Mouse (Mus musculus) heart, embryonic 10.5 days (tissue): ENCODE data around the gene Ppp1cc. TPM values are rescaled to one million over a fixed set of nuclear protein-coding genes. Genes with fewer than 3 reads are reported as not detected.
"Not testable (repeated sequence)": the region's sequence is repeated elsewhere in the genome, so short reads cannot be mapped to it uniquely, and the experiment has no call there.

Experiments used
- DNase-seq: peaks from one replicate; pipeline ENCODE4 v3.0.0-alpha.2; 2017; ENCODE audit warnings: low spot score
- H3K27ac ChIP-seq: fragments of 300-500 bp; sonication (generic); 2 replicates; pipeline ENCODE4 v1.5.1; 2016; ENCODE audit warnings: mild to moderate bottlenecking
- H3K27me3 ChIP-seq: fragments of 300-500 bp; sonication (generic); 2 replicates; pipeline ENCODE4 v1.6.1; 2016; ENCODE audit warnings: mild to moderate bottlenecking; ENCODE audit not compliant: poor library complexity, insufficient read depth, severe bottlenecking
- H3K36me3 ChIP-seq: fragments of 300-500 bp; sonication (generic); 2 replicates; pipeline ENCODE4 v1.6.1; 2016; ENCODE audit warnings: mild to moderate bottlenecking, moderate library complexity
- H3K4me1 ChIP-seq: fragments of 300-500 bp; sonication (generic); 2 replicates; pipeline ENCODE4 v1.6.1; 2016; ENCODE audit warnings: mild to moderate bottlenecking
- H3K4me3 ChIP-seq: fragments of 300-500 bp; sonication (generic); 2 replicates; pipeline ENCODE4 v1.5.1; 2016; ENCODE audit warnings: mild to moderate bottlenecking, moderate library complexity
- H3K9me3 ChIP-seq: fragments of 300-500 bp; sonication (generic); 2 replicates; pipeline ENCODE4 v1.6.1; 2016; ENCODE audit warnings: mild to moderate bottlenecking, moderate library complexity
- WGBS: fragments of 180-500 bp; shearing (Covaris S2); methylation state at CpG from one replicate; pipeline ENCODE4 v1.1.7; 2016; 5-methylcytosine and 5-hydroxymethylcytosine counted together
- polyA plus RNA-seq: library from polyadenylated mRNA; unstranded; fragments of >200 nt; fragmentation: Nextera tagmentation; extraction: Ambion mirVana; gene quantifications from 2 replicates; pipeline ENCODE4 v1.2.1, GENCODE M21; 2016

Gene Ppp1cc
- polyA plus RNA-seq, 1 experiment from 2014 or later: 295 TPM

DNA sequence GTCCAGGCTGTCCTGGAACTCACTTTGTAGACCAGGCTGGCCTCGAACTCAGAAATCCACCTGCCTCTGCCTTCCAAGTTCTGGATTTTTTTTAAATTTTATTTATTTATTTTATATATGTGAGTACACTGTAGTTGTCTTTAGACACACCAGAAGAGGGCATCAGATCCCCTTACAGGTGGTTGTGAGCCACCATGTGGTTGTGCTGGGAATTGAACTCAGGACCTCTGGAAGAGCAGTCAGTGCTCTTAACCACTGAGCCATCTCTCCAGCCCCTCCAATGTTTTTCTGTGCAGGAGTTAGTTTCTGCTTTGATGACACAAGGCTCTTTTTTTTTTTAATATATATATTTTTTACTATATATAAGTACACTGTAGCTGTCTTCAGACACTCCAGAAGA is 54.7 kb downstream of the Ppp1cc start:
- not testable (repeated sequence) for H3K27ac ChIP-seq

GRCm38 (mm10) chr5:122213861-122214260 is 55.8 kb downstream of the Ppp1cc start:
- no peak overlapping the region for H3K4me3 ChIP-seq
- H3K36me3 ChIP-seq: no peaks in the 10 kb centered on the region
- DNase-seq: no peak
- no peaks in the 10 kb centered on the region for H3K9me3 ChIP-seq
- H3K27ac ChIP-seq: no peak overlapping the region
- H3K4me1 ChIP-seq: peaks cover 15% of the 10 kb centered on the region
- H3K27me3 ChIP-seq: peaks cover 14% of the 10 kb centered on the region
- 84% methylated on average over 6 of the region's 6 CpGs for WGBS

More for the DNA sequence above, 54.7 kb downstream of the Ppp1cc start:
- H3K9me3 ChIP-seq, DNase-seq, H3K36me3 ChIP-seq, H3K4me3 ChIP-seq: not testable (repeated sequence)
- H3K4me1 ChIP-seq: peaks cover 17% of the 10 kb centered on the region
- peaks cover 14% of the 10 kb centered on the region for H3K27me3 ChIP-seq
- WGBS: 93% methylated on average over 1 of the region's 1 CpGs

DNA sequence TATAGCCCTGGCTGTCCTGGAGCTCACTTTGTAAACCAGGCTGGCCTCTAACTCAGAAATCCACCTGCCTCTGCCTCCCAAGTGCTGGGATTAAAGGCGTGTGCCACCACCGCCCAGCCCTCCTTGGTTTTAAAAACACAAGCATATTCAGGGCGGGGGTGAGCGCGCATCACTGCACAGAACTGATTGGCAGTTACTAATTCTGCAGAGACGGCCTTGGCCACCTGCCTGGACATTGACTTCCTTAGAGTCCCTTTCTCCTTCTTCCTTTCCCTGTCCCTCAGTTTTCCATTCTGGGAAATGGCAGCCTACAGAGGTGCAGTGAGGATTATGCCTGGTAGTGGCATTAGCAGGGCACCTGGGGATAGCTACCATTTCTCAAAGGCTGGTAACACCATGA is 59.6 kb downstream of the Ppp1cc start:
- H3K4me3 ChIP-seq: no peak overlapping the region
- WGBS: 91% methylated on average over 6 of the region's 6 CpGs
- H3K36me3 ChIP-seq: no peaks in the 10 kb centered on the region
- H3K9me3 ChIP-seq: no peaks in the 10 kb centered on the region
- H3K27me3 ChIP-seq: no peaks in the 10 kb centered on the region
- H3K27ac ChIP-seq: no peak overlapping the region
- H3K4me1 ChIP-seq: peaks cover 20% of the 10 kb centered on the region
- DNase-seq: no peak

DNA sequence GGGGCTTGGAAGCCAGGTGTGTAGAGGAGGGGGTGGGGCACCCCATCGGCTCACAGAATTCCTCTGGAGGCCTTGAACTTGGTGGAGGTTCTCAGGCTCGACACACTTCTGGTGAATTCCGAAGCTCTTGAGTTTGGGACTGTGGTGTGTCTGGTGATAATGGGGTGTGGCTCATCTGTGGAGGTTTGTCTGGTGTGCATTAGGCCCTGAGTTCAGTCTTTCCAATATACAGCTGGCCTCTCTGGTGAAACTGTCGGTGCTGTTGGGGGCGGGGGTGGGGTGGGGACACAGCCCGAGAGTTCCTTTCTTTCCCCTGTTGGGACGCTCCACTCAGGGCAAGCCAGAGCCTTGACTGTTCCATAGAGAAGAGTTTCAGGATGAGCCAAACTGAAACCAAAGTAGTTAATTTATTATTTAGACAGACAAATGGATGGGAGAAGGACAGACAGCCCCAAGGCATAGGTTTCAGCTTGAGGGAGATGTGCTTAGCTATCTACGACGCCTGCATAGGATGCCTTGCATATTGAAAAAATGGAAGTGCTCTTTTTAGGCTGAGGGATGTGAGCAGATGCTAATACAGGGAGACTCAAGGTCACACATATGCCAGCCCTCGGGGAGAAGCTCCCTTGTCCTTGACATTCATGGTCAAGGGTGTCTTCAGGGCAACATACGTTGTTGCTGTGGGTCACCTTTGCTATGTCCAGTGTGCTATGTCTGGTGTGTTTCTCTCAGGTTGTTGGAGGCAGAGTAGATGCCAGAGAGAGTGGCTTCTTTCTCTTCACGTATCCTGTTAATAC is 60.2 kb downstream of the Ppp1cc start:
- DNase-seq: no peak
- Histone ChIP-seq H3K4me1 (peaks cover 20% of the 10 kb centered on the region), H3K27ac (no peak overlapping the region), H3K9me3 (no peaks in the 10 kb centered on the region), H3K27me3 (no peaks in the 10 kb centered on the region), H3K4me3 (no peak overlapping the region), H3K36me3 (no peaks in the 10 kb centered on the region)
- WGBS: 81% methylated on average over 12 of the region's 12 CpGs

DNA sequence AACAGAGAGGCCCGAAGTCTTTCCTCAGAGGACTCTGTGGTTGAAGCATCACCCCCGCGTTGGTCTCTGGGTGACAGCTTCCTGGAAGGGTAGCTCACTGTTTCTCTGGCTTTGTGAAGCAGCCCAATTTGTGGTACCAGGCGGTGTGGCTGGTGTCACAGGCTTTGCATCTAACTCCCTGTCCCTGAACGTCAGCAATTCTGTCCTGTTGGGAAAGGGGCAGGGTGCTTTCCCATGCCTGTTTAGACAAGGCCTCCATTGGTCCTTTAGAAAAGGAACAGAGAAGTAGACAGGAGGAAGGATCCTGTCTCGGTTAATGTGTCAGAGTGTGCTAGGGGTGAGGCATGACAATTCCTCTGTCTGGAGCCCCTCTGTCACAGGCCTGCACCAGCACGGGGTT is 60.9 kb downstream of the Ppp1cc start:
- WGBS: 78% methylated on average over 7 of the region's 7 CpGs
- H3K27ac ChIP-seq: no peak overlapping the region
- no peaks in the 10 kb centered on the region for H3K9me3 ChIP-seq
- H3K4me3 ChIP-seq: no peak overlapping the region
- H3K36me3 ChIP-seq: no peaks in the 10 kb centered on the region
- H3K27me3 ChIP-seq: no peaks in the 10 kb centered on the region
- H3K4me1 ChIP-seq: peaks cover 20% of the 10 kb centered on the region
- no peak for DNase-seq

DNA sequence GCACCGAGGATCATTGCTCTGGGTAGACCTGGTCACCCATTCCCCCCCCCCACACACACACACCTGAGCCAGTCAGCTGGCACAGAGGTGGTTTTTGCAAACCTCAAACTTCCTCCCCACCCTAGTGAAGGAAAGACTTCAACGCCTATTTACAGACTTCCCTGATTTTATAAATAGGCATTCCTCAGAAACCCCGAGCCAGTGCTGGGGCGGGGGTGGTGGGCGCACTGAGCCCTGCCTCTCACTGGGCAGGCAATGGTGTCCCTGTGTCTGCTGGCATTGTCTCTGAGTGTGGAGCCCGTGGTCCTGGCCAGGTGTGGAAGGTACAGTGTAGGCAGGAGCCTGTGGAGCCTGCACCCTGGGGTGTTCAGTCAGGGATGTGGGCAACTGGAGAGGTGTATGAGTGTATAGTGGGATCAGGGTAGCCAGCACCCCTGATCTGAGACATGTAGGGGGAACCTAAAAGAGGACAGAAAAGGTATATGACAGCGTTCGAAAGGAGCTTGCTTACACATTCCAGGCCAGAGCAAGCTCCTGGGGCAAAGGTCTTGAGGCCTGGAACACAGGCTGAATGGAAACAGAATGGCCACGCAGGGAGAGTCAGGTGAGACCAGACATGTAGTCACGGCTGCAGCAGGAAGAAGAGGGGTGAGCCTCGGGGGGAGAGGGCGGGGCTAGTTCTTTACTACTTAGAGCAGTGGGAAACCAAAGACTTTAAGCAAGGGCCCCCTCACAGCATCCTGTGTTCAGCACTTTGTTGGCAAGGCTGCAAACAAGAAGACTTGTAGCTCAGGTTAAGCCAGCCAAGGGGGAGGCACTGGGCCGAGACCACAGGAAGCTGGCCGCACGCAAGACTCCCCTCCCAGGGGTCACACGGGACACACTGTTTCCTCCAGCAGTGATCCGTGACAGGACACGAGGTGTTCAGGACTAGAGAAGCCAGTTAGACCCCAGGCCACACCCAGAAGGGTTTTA is 61.9 kb downstream of the Ppp1cc start:
- Histone ChIP-seq H3K27ac (peak overlapping the region; percentile 17; the same call in 1 of the 2 replicates), H3K9me3 (no peaks in the 10 kb centered on the region), H3K27me3 (no peaks in the 10 kb centered on the region), H3K36me3 (no peaks in the 10 kb centered on the region), H3K4me1 (peaks cover 23% of the 10 kb centered on the region), H3K4me3 (no peak overlapping the region)
- WGBS: 62% methylated on average over 18 of the region's 18 CpGs
- no peak for DNase-seq

GRCm38 (mm10) chr5:122221085-122221484 is 63.0 kb downstream of the Ppp1cc start:
- no peaks in the 10 kb centered on the region for H3K9me3 ChIP-seq
- no peak overlapping the region for H3K27ac ChIP-seq
- H3K4me1 ChIP-seq: peaks cover 30% of the 10 kb centered on the region
- H3K27me3 ChIP-seq: no peaks in the 10 kb centered on the region
- DNase-seq: no peak
- WGBS: 83% methylated on average over 4 of the region's 4 CpGs
- no peaks in the 10 kb centered on the region for H3K36me3 ChIP-seq
- H3K4me3 ChIP-seq: no peak overlapping the region

- DNase-seq: no peak
- Histone ChIP-seq H3K36me3 (peaks cover 9% of the 10 kb centered on the region; the same call in 1 of the 2 replicates), H3K4me3 (no peak overlapping the region), H3K27ac (no peak overlapping the region), H3K9me3 (peaks cover 4% of the 10 kb centered on the region; the same call in 1 of the 2 replicates), H3K4me1 (peaks cover 28% of the 10 kb centered on the region), H3K27me3 (no peaks in the 10 kb centered on the region)
- 86% methylated on average over 2 of the region's 2 CpGs for WGBS
Measured at GRCm38 (mm10) chr5:122224291-122224690, 66.2 kb downstream of the Ppp1cc start.

Other genes with a start within 250 kb of the Ppp1cc start
- 6.6 and 8.0 TPM in 2 replicates for gene Cux2, start 108.2 kb upstream of the Ppp1cc start, polyA plus RNA-seq
- 3,021 and 6,084 TPM in 2 replicates for gene Myl2, start 57.3 kb upstream of the Ppp1cc start, polyA plus RNA-seq
- 0.20 and 0.39 TPM in 2 replicates for gene Ccdc63, start 17.5 kb upstream of the Ppp1cc start, polyA plus RNA-seq
- 2.7 and 6.7 TPM in 2 replicates for gene Hvcn1, start 48.5 kb downstream of the Ppp1cc start, polyA plus RNA-seq
- 2.4 and 3.1 TPM in 2 replicates for gene Tctn1, start 106.2 kb downstream of the Ppp1cc start, polyA plus RNA-seq
- 9.1 and 9.9 TPM in 2 replicates for gene Pptc7, start 126.1 kb downstream of the Ppp1cc start, polyA plus RNA-seq
- gene Rad9b, start 196.0 kb downstream of the Ppp1cc start, polyA plus RNA-seq: 7.0 and 8.8 TPM in 2 replicates
- 245 and 246 TPM in 2 replicates for gene Vps29, start 196.1 kb downstream of the Ppp1cc start, polyA plus RNA-seq
- 70.5 and 83.4 TPM in 2 replicates for gene Gpn3, start 213.6 kb downstream of the Ppp1cc start, polyA plus RNA-seq
- gene Fam216a, start 214.1 kb downstream of the Ppp1cc start, polyA plus RNA-seq: 69.5 and 80.8 TPM in 2 replicates
- gene Arpc3, start 233.6 kb downstream of the Ppp1cc start, polyA plus RNA-seq: 82.8 and 108 TPM in 2 replicates